Mouse (Mus musculus) adipose tissue, adult 10 weeks (tissue): Measurements from ENCODE around the gene Znrf1. TPM values are rescaled to one million over a fixed set of nuclear protein-coding genes. Genes with fewer than 3 reads are reported as not detected.

Source experiments
- polyA plus RNA-seq: library from polyadenylated mRNA; stranded (reverse); fragments of 350-450 nt; fragmentation: Illumina TruSeq; extraction: RNeasy Lipid Tissue Mini Kit (QIAGEN cat#74804); gene quantifications from one replicate; pipeline ENCODE4 v1.2.3, GENCODE M21; 2014; ENCODE audit warnings: low read depth, low replicate concordance

Znrf1 gene
- polyA plus RNA-seq = 40.9 TPM

DNA sequence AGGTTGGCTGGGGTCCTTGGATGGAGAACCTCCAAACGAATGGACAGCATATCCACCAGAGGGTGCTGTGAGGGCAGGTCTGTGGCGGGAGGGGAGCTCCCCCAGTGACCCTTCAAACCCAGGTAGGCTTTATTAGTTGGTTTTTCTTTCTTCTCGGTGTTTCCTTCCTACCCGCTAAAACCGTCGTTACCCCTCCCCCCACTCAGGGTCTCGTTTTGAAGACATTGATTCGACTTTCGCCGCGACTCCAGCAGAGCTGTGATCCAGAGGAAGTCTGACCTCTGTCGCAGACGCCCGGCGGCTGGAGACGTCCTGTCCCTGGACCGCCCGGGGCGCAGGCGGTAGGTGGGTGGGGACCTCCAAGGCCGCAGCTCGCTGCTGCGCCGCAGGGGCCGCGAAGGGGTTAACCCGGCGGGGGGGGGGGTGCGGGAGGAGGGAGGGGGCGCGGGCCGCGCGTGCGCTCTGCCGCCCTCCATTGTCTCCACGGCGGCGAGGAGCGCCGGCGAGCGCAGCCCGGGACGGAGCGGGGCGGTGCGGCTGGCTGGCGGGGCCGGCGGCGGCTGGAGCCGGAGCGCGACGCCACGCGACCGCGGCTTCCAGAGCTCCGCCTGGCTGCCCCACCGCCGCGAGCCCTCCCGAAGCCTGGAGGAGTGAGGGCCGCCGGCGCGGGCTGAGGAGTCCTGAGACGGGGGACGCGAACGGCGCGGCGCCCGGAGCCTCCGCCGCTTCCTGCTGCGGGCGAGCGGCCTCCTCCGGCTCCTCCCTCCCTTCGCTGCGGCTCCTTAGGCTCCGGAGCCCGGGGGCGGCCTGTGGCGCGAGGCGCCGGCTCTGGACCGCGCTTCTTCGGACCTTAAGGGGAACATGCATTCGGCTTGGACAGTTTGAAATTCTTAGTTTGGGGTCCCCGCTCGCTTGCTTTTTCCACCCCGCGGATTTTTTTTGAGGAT, at the start of gene Znrf1:
Gene Znrf1, plus strand, starts transcription at position 67 of the 947 bp plus-strand sequence.

DNA sequence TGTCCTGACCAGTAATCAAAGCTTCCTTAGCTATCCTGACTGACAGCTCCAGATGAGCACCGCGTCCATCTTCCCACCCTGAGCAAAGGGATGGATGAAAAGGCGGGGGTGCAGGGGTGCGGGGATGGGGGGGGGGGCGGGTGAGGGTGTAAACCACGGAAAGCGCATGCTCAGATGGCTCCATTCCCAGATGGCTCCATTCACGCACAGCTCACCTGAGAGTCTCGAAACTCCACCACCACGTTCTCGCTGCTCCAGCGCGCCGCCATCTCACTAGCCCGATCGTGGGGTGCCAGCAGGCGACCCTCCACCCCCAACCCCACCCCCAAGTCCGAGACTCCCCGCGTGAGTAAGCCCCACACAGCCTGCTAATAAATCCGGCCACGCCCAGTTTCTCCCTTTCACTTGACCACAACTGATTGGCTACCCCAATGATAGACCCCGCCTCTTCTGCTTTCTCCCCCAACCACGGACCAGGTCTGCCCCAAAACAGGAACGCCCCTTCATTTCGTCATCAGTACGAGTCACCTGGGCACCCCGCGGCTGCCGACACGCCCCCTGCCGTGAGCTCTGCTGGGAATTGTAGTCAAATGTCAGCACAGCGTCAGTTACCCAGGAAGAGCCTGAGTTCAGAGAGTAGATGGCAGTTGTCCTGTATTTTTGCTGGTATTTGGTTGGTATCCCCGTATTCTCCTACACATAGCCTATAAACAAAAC, 14.0 kb upstream of the Znrf1 start, which contains the start of gene Wdr59:
Gene Wdr59, minus strand, starts transcription at position 380 of the 717 bp plus-strand sequence.

DNA sequence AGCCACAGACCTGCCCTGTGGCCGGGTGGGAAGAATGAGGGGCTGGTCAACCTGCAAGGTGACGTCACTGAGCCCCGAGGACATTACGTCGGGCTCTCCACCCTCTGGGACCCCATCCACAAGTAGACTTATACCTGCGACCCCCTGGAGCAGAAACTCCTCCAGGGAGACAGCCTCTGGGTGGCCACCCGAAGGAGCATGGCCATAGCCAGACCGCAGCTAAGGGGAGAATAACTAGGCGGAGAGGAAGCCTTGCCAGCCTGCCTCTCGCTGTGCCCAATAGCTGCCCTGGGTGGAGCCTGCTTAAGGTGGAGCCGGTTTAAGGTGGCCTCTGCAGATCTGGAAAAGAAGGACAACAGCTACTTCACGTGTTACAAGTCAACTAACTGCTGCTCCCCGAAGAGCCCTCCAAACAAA, 94.2 kb downstream of the Znrf1 start, which contains the start of gene Ldhd:
Gene Ldhd, minus strand, starts transcription at position 270 of the 417 bp plus-strand sequence.

DNA sequence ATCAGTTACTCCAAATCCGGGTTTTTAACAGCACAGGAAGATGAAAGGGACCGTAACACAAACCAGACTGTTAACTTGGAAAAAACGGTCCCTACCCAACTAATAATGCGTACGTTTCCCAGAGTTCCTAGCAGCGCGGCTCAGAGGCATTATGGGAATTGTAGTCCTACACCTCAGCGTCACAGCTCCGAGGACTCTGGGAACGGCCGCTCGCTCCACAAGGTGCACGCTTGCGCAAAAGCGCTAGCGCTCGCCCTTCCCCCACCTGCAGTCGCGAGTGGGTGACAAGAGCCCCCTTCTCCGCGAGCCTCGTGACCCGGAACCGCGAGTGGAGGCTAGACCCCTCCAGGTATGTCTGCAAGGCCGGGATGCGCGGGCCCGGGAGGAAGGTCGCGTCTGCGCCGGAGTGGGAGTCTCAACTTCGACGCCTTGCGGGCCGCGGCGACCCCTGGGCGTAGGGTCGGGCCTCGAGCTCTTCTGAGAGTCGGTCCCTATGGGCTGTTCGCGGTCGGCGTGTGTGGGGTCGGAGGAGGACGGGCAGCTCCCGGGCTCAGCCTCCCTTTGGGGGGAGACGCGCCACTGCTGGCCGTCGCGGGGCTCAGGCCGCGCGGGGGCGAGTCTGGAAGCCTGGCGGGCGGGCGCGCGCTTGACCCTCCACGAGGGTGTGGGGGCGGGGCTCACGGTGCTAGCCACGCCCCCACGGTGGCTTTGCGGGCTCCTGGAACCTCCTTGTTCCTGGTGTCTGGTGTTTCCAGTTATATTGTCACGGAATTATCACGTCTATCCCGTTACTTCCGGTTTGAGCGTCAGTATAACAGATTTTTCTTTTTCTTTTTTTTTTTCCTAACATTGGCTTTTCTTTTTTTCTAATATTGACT, 107.6 kb downstream of the Znrf1 start, which contains the start of gene Zfp1:
Gene Zfp1, plus strand, starts transcription at position 138 of the 878 bp plus-strand sequence.

Other genes with a start within 250 kb of the Znrf1 start
- 27.3 TPM for gene Rfwd3, start 235.9 kb upstream of the Znrf1 start, polyA plus RNA-seq
- 5.8 TPM for gene Mlkl, start 197.9 kb upstream of the Znrf1 start, polyA plus RNA-seq
- 8.5 TPM for gene Fa2h, start 142.3 kb upstream of the Znrf1 start, polyA plus RNA-seq
- gene Wdr59, start 14.0 kb upstream of the Znrf1 start, polyA plus RNA-seq = 9.7 TPM
- 267 TPM for gene Ldhd, start 94.3 kb downstream of the Znrf1 start, polyA plus RNA-seq
- gene Zfp1, start 107.3 kb downstream of the Znrf1 start, polyA plus RNA-seq = 20.4 TPM
- 2.3 TPM for gene Ctrb1, start 154.9 kb downstream of the Znrf1 start, polyA plus RNA-seq
- gene Bcar1, start 207.7 kb downstream of the Znrf1 start, polyA plus RNA-seq = 27.1 TPM